Mouse (Mus musculus) heart, postnatal 0 days (tissue): ENCODE results near the gene M6pr.

Experiments used
- CTCF ChIP-seq: IDR thresholded peaks from 2 replicates; pipeline ENCODE4 v1.5.1; 2016; ENCODE audit warnings: antibody characterized with exemption, control low read depth, low read depth
- EP300 ChIP-seq: IDR thresholded peaks from 2 replicates; pipeline ENCODE4 v1.6.1; 2016; ENCODE audit warnings: antibody characterized with exemption, low read depth

DNA sequence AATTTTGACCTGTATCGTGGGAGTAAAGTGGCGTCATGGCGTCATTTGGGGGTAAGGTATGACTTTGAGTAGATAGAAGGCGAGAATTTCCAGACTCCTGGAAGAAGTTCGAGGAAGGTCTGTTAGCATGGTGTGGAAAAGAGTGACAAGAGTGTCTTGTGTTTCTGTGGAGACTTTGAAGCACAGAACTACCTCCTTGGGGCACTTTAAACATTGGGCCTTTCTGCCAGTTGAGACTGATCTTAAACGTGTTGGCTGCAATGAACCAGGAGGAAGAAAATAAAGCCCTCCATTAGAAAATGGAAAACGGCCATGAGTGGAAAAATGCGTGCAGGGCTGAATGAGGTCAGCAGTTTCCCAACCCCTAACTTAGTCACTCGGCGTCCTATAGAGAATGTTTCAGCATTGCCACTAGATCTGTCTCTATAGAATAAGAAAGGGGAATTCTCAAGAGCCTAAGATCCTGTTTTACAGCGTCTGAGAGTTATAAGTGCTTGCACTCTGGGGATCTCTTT, 983 bp downstream of the M6pr start:
- TF ChIP-seq EP300 (no peak), CTCF (no peak)
